Mouse (Mus musculus) liver, embryonic 14.5 days (tissue): ENCODE data around the gene Hint1. TPM values are rescaled to one million over a fixed set of nuclear protein-coding genes. Genes with fewer than 3 reads are reported as not detected.

Source experiments
- ATAC-seq: fragments of 200-750 bp; cut with Nextera tagmentation; 2 replicates; pipeline ENCODE4 v1.8.0; 2017; ENCODE audit warnings: moderate number of reproducible peaks, mild to moderate bottlenecking, moderate library complexity; ENCODE audit not compliant: insufficient read depth
- DNase-seq, 3 experiments: peaks; one replicate each; pipeline ENCODE4 v3.0.0-alpha.2; 2012 to 2013; ENCODE audit warnings: low read depth in 3 of 3, low spot score in 3 of 3
- H3K27ac ChIP-seq: fragments of 300-500 bp; sonication (generic); 2 replicates; pipeline ENCODE4 v1.5.1; 2014; ENCODE audit warnings: moderate library complexity, mild to moderate bottlenecking, control low read depth, inconsistent platforms
- H3K27me3 ChIP-seq: fragments of 300-500 bp; sonication (generic); 2 replicates; pipeline ENCODE4 v1.6.1; 2014; ENCODE audit warnings: mild to moderate bottlenecking, low read length, moderate library complexity; ENCODE audit not compliant: control insufficient read depth, insufficient read depth
- H3K36me3 ChIP-seq: fragments of 300-500 bp; sonication (generic); replicated peaks from 2 replicates; pipeline ENCODE4 v1.6.1; 2014; ENCODE audit warnings: low read depth; ENCODE audit not compliant: control insufficient read depth, insufficient read depth
- H3K4me1 ChIP-seq, 2 experiments: fragments of 200-500 bp in 1 of 2; fragments of 300-500 bp in 1 of 2; sonication (generic) in 1 of 2; replicated peaks; 2 replicates each; pipeline ENCODE4 v1.6.1; 2012 to 2014; ENCODE audit warnings: antibody characterized with exemption in 1 of 2, inconsistent platforms in 1 of 2, low read length in 1 of 2; ENCODE audit not compliant: control insufficient read depth in 2 of 2, insufficient read depth in 2 of 2
- H3K4me2 ChIP-seq: fragments of 300-500 bp; sonication (generic); 2 replicates; pipeline ENCODE4 v1.6.1; 2014; ENCODE audit warnings: low read depth, mild to moderate bottlenecking, control low read depth, moderate library complexity
- H3K4me3 ChIP-seq, 2 experiments: fragments of 200-500 bp in 1 of 2; fragments of 300-500 bp in 1 of 2; sonication (generic) in 1 of 2; 2 replicates each; pipeline ENCODE4 v1.5.1; 2012 to 2014; ENCODE audit warnings: low read depth in 2 of 2, low read length in 2 of 2, mild to moderate bottlenecking in 2 of 2, control low read depth in 1 of 2, inconsistent platforms in 1 of 2, moderate library complexity in 1 of 2; ENCODE audit not compliant: insufficient read depth in 1 of 2
- H3K9ac ChIP-seq: fragments of 300-500 bp; sonication (generic); replicated peaks from 2 replicates; pipeline ENCODE4 v1.6.1; 2014; ENCODE audit warnings: mild to moderate bottlenecking, control low read depth, moderate library complexity
- H3K9me3 ChIP-seq: fragments of 300-500 bp; sonication (generic); 2 replicates; pipeline ENCODE4 v1.6.1; 2016; ENCODE audit warnings: low read length, mixed read lengths; ENCODE audit not compliant: control insufficient read depth
- CTCF ChIP-seq: IDR thresholded peaks from 2 replicates; pipeline ENCODE4 v1.5.1; 2016; ENCODE audit warnings: antibody characterized with exemption, low read depth, control low read depth
- EP300 ChIP-seq: IDR thresholded peaks from 2 replicates; pipeline ENCODE4 v1.6.1; 2016; ENCODE audit warnings: antibody characterized with exemption, low read depth
- whole genome bisulfite sequencing: fragments of 180-500 bp; shearing (Covaris S2); extraction: QIAGEN DNeasy Blood & Tissue Kit; methylation state at CpG from one replicate; pipeline ENCODE4 v1.1.7; 2014; ENCODE audit not compliant: insufficient replicate concordance; 5-methylcytosine and 5-hydroxymethylcytosine counted together
- polyA plus RNA-seq, 2 experiments: library from polyadenylated mRNA; depleted of rRNA in 1 of 2; stranded (reverse) in 1 of 2; unstranded in 1 of 2; fragments of >200 nt; fragmentation: Nextera tagmentation in 1 of 2; extraction: Ambion mirVana in 1 of 2; gene quantifications; 2 replicates each; pipeline versions ENCODE4 v1.2.1 to v1.2.3; 2012 to 2014

The Hint1 gene
- polyA plus RNA-seq, 2 experiments: 330 to 509 TPM

GRCm38 (mm10) chr11:54861471-54862420, 4.4 kb upstream of the Hint1 start:
- peak overlapping the region; percentile 98 for H3K27ac ChIP-seq
- peak overlapping the region; percentile 80 for H3K9ac ChIP-seq
- H3K36me3 ChIP-seq: no peaks in the 10 kb centered on the region
- ATAC-seq (no peak), DNase-seq (no peak)
- H3K9me3 ChIP-seq: no peaks in the 10 kb centered on the region
- TF ChIP-seq EP300 (no peak), CTCF (no peak)
- peaks cover 7 to 24% of the 10 kb centered on the region in 2 experiments for H3K4me1 ChIP-seq
- 83% methylated on average over 5 of the region's 5 CpGs for WGBS
- H3K4me2 ChIP-seq: peak overlapping the region; percentile 97
- H3K4me3 ChIP-seq: peak overlapping the region; percentile 80 to 88; a peak in 2 of 4 replicates
- H3K27me3 ChIP-seq: no peaks in the 10 kb centered on the region

- WGBS: 39% methylated on average over 10 of the region's 10 CpGs
- Histone ChIP-seq H3K27ac (no peak overlapping the region), H3K9me3 (no peaks in the 10 kb centered on the region), H3K4me2 (no peak overlapping the region), H3K27me3 (no peaks in the 10 kb centered on the region), H3K4me3 (no peak overlapping the region), H3K4me1 (peaks cover 12 to 28% of the 10 kb centered on the region in 2 experiments), H3K36me3 (no peaks in the 10 kb centered on the region), H3K9ac (no peak overlapping the region)
- ATAC-seq (no peak), DNase-seq (no peak)
- no peak for TF ChIP-seq EP300
- TF ChIP-seq CTCF: peak; percentile 74
Observed at GRCm38 (mm10) chr11:54862621-54863520, 3.3 kb upstream of the Hint1 start.

- H3K27me3 ChIP-seq: no peaks in the 10 kb centered on the region
- H3K27ac ChIP-seq: no peak overlapping the region
- ATAC-seq (no peak), DNase-seq (no peak)
- H3K4me2 ChIP-seq: peak overlapping the region; percentile 81
- H3K9me3 ChIP-seq: no peaks in the 10 kb centered on the region
- peaks cover 9% of the 10 kb centered on the region for H3K36me3 ChIP-seq
- H3K4me1 ChIP-seq: peaks cover 16 to 37% of the 10 kb centered on the region in 2 experiments
- peak overlapping the region; percentile 78 to 86 for H3K4me3 ChIP-seq
- 57% methylated on average over 6 of the region's 6 CpGs for WGBS
- TF ChIP-seq CTCF (no peak), EP300 (no peak)
- H3K9ac ChIP-seq: no peak overlapping the region
Observed at GRCm38 (mm10) chr11:54865330-54866085, 675 bp upstream of the Hint1 start.

- no peaks in the 10 kb centered on the region for H3K27me3 ChIP-seq
- no peaks in the 10 kb centered on the region for H3K9me3 ChIP-seq
- H3K4me3 ChIP-seq: peak overlapping the region; percentile 78 to 86
- H3K4me2 ChIP-seq: peak overlapping the region; percentile 81
- DNase-seq (peak in 2 of 3 experiments; percentile 47 to 52), ATAC-seq (peak; percentile 63)
- H3K27ac ChIP-seq: peak overlapping the region; percentile 71
- H3K4me1 ChIP-seq: peaks cover 9 to 29% of the 10 kb centered on the region in 2 experiments
- under 1% methylated on average over 5 of the region's 5 CpGs for WGBS
- peaks cover 20% of the 10 kb centered on the region for H3K36me3 ChIP-seq
- peak overlapping the region; percentile 88 for H3K9ac ChIP-seq
- TF ChIP-seq EP300 (no peak), CTCF (no peak)
Observed at GRCm38 (mm10) chr11:54867049-54867385, 834 bp downstream of the Hint1 start.
